Mouse (Mus musculus): ENCODE data around the gene Nav2.

The Nav2 gene

GRCm38 (mm10) chr7:49503419-49503818 lies 594.9 kb downstream of the Nav2 start:
- no peak for DNase-seq

GRCm38 (mm10) chr7:49503881-49504280 lies 595.4 kb downstream of the Nav2 start:
- DNase-seq, result no peak

GRCm38 (mm10) chr7:49504297-49504696 lies 595.8 kb downstream of the Nav2 start:
- DNase-seq, result no peak

- no peak for DNase-seq
These were observed 596.5 kb downstream of the Nav2 start for GRCm38 (mm10) chr7:49505024-49505423.

GRCm38 (mm10) chr7:49506085-49506820 lies 597.7 kb downstream of the Nav2 start:
- no peak for DNase-seq

- no peak for DNase-seq
These were observed 599.5 kb downstream of the Nav2 start for GRCm38 (mm10) chr7:49507943-49508506.

- DNase-seq, result no peak
These were observed 603.4 kb downstream of the Nav2 start for GRCm38 (mm10) chr7:49511820-49512453.

GRCm38 (mm10) chr7:49513763-49514437 lies 605.4 kb downstream of the Nav2 start:
- DNase-seq, result no peak

- no peak for DNase-seq
These were observed 606.5 kb downstream of the Nav2 start for GRCm38 (mm10) chr7:49515012-49515411.

- DNase-seq, result no peak
These were observed 612.0 kb downstream of the Nav2 start for GRCm38 (mm10) chr7:49520504-49520903.

GRCm38 (mm10) chr7:49521349-49521748 lies 612.8 kb downstream of the Nav2 start:
- no peak for DNase-seq

- DNase-seq, result no peak
These were observed 613.5 kb downstream of the Nav2 start for GRCm38 (mm10) chr7:49521976-49522375.

- no peak for DNase-seq
These were observed 614.0 kb downstream of the Nav2 start for GRCm38 (mm10) chr7:49522411-49523114.

GRCm38 (mm10) chr7:49523115-49523445 lies 614.6 kb downstream of the Nav2 start:
- no peak for DNase-seq

GRCm38 (mm10) chr7:49523729-49524128 lies 615.2 kb downstream of the Nav2 start:
- DNase-seq, result no peak

GRCm38 (mm10) chr7:49525348-49526100 lies 617.0 kb downstream of the Nav2 start:
- no peak for DNase-seq

- no peak for DNase-seq
These were observed 617.6 kb downstream of the Nav2 start for GRCm38 (mm10) chr7:49526101-49526499.

GRCm38 (mm10) chr7:49527495-49527894 lies 619.0 kb downstream of the Nav2 start:
- DNase-seq, result no peak

- no peak for DNase-seq
These were observed 619.4 kb downstream of the Nav2 start for GRCm38 (mm10) chr7:49527925-49528324.

- no peak for DNase-seq
These were observed 621.0 kb downstream of the Nav2 start for GRCm38 (mm10) chr7:49529498-49529897.

- no peak for DNase-seq
These were observed 625.1 kb downstream of the Nav2 start for GRCm38 (mm10) chr7:49533571-49533970.

- DNase-seq, result no peak
These were observed 625.7 kb downstream of the Nav2 start for GRCm38 (mm10) chr7:49534208-49534607.

Measured in thymus, adult 18-20 months (tissue).